Mouse (Mus musculus): ENCODE measurements at regions not wholly inside any gene's neighbourhood (a gene's known extent, or its start where the extent isn't known, plus 50 kb on each side); places are given as distances from the start of the nearest gene placed in this dataset.

GRCm38 (mm10) chr14:76864664-76865063, 171.9 kb upstream of the Ccdc122 start:
- H3K4me1 ChIP-seq (ENCODE audit: control insufficient read depth, insufficient read depth, insufficient read length, low read length), result no peaks in the 10 kb centered on the region

GRCm38 (mm10) chr14:76863035-76863706, 173.4 kb upstream of the Ccdc122 start:
- no peaks in the 10 kb centered on the region for H3K4me1 ChIP-seq (ENCODE audit: control insufficient read depth, insufficient read depth, insufficient read length, low read length)
- no peak overlapping the region for H3K4me3 ChIP-seq (ENCODE audit: insufficient read depth, low read depth, low read length)
- H3K27ac ChIP-seq (replicated peaks; ENCODE audit: low read depth, low read length), result no peak overlapping the region

More at GRCm38 (mm10) chr14:76864664-76865063, 171.9 kb upstream of the Ccdc122 start:
- Histone ChIP-seq H3K27ac (replicated peaks; ENCODE audit: low read depth, low read length) (no peak overlapping the region), H3K4me3 (ENCODE audit: insufficient read depth, low read depth, low read length) (no peak overlapping the region)

- no peak overlapping the region for H3K4me3 ChIP-seq (ENCODE audit: insufficient read depth, low read depth, low read length)
- 0 out of 2 replicates have a peak, but pooled peaks cover 5% of the 10 kb centered on the region for H3K4me1 ChIP-seq (ENCODE audit: control insufficient read depth, insufficient read depth, insufficient read length, low read length)
- H3K27ac ChIP-seq (replicated peaks; ENCODE audit: low read depth, low read length), result no peak overlapping the region
These were observed 178.2 kb upstream of the Ccdc122 start for GRCm38 (mm10) chr14:76858396-76858795.

- H3K27ac ChIP-seq (replicated peaks; ENCODE audit: low read depth, low read length), result no peak overlapping the region
- no peak overlapping the region for H3K4me3 ChIP-seq (ENCODE audit: insufficient read depth, low read depth, low read length)
- 0 out of 2 replicates have a peak, but pooled peaks cover 5% of the 10 kb centered on the region for H3K4me1 ChIP-seq (ENCODE audit: control insufficient read depth, insufficient read depth, insufficient read length, low read length)
These were observed 179.3 kb upstream of the Ccdc122 start for GRCm38 (mm10) chr14:76857196-76857773.

DNA sequence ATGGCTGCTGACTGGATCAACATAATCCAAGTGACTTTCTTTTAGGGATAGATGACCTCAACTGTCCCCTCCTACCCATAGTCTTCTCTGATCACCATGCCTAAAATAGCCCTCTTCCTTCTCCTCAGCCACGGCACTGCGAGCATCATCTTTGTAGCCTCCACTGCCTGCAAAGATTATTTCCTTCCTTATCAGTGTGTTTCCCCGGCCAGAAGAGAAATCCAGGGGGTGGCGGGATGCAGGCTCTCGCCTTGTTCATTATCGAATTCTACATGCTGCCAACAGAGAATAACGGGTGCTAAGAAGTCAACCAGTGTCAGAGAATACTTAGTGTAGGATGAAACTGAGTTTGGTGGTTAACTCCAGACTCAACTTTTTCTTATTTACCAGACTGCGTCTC, 180.0 kb upstream of the Ccdc122 start:
- Histone ChIP-seq H3K27ac (replicated peaks; ENCODE audit: low read depth, low read length) (no peak overlapping the region), H3K4me1 (ENCODE audit: control insufficient read depth, insufficient read depth, insufficient read length, low read length) (0 out of 2 replicates have a peak, but pooled peaks cover 5% of the 10 kb centered on the region), H3K4me3 (ENCODE audit: insufficient read depth, low read depth, low read length) (no peak overlapping the region)

- Histone ChIP-seq H3K4me1 (ENCODE audit: control insufficient read depth, insufficient read depth, insufficient read length, low read length) (0 out of 2 replicates have a peak, but pooled peaks cover 5% of the 10 kb centered on the region), H3K4me3 (ENCODE audit: insufficient read depth, low read depth, low read length) (no peak overlapping the region), H3K27ac (replicated peaks; ENCODE audit: low read depth, low read length) (no peak overlapping the region)
These were observed 181.6 kb upstream of the Ccdc122 start for GRCm38 (mm10) chr14:76854965-76855364.

GRCm38 (mm10) chr14:76851473-76852214, 184.9 kb upstream of the Ccdc122 start:
- Histone ChIP-seq H3K27ac (replicated peaks; ENCODE audit: low read depth, low read length) (no peak overlapping the region), H3K4me3 (ENCODE audit: insufficient read depth, low read depth, low read length) (no peak overlapping the region)

GRCm38 (mm10) chr14:76850641-76851040, 185.9 kb upstream of the Ccdc122 start:
- H3K4me3 ChIP-seq (ENCODE audit: insufficient read depth, low read depth, low read length), result no peak overlapping the region
- peaks cover 2% of the 10 kb centered on the region; the same call in 1 of the 2 replicates for H3K4me1 ChIP-seq (ENCODE audit: control insufficient read depth, insufficient read depth, insufficient read length, low read length)
- no peak overlapping the region for H3K27ac ChIP-seq (replicated peaks; ENCODE audit: low read depth, low read length)

More at GRCm38 (mm10) chr14:76851473-76852214, 184.9 kb upstream of the Ccdc122 start:
- H3K4me1 ChIP-seq (ENCODE audit: control insufficient read depth, insufficient read depth, insufficient read length, low read length), result peaks cover 8% of the 10 kb centered on the region; the same call in 1 of the 2 replicates

- H3K4me1 ChIP-seq (ENCODE audit: control insufficient read depth, insufficient read depth, insufficient read length, low read length), result peaks cover 2% of the 10 kb centered on the region; the same call in 1 of the 2 replicates
- no peak overlapping the region for H3K27ac ChIP-seq (replicated peaks; ENCODE audit: low read depth, low read length)
- H3K4me3 ChIP-seq (ENCODE audit: insufficient read depth, low read depth, low read length), result no peak overlapping the region
These were observed 186.5 kb upstream of the Ccdc122 start for GRCm38 (mm10) chr14:76850051-76850450.

DNA sequence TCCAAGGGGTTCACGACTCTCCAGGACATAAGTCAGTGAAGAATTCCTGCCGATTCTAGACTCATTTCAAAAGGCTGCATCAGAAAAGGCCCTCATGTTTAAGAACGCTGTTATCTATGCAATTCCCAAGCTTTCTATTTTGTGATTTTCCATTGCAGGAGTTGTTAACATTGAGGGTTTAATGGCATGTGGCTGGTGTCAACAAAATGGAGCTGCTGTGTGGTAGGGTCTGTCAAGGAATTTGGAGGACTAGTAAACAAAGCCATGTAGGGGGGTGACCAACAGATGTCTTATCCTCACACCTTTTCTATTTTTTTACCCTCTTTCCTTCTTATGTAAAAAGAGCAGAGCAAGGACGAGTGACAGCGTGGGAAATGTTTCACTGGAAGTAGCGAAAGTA, 186.9 kb upstream of the Ccdc122 start:
- Histone ChIP-seq H3K4me3 (ENCODE audit: insufficient read depth, low read depth, low read length) (no peak overlapping the region), H3K4me1 (ENCODE audit: control insufficient read depth, insufficient read depth, insufficient read length, low read length) (peaks cover 2% of the 10 kb centered on the region; the same call in 1 of the 2 replicates), H3K27ac (replicated peaks; ENCODE audit: low read depth, low read length) (no peak overlapping the region)

- Histone ChIP-seq H3K4me3 (ENCODE audit: insufficient read depth, low read depth, low read length) (no peak overlapping the region), H3K4me1 (ENCODE audit: control insufficient read depth, insufficient read depth, insufficient read length, low read length) (peaks cover 2% of the 10 kb centered on the region; the same call in 1 of the 2 replicates), H3K27ac (replicated peaks; ENCODE audit: low read depth, low read length) (no peak overlapping the region)
These were observed 187.5 kb upstream of the Ccdc122 start for GRCm38 (mm10) chr14:76849071-76849470.

- Histone ChIP-seq H3K4me1 (ENCODE audit: control insufficient read depth, insufficient read depth, insufficient read length, low read length) (peaks cover 2% of the 10 kb centered on the region; the same call in 1 of the 2 replicates), H3K4me3 (ENCODE audit: insufficient read depth, low read depth, low read length) (no peak overlapping the region), H3K27ac (replicated peaks; ENCODE audit: low read depth, low read length) (no peak overlapping the region)
These were observed 190.9 kb upstream of the Ccdc122 start for GRCm38 (mm10) chr14:76845706-76846105.

DNA sequence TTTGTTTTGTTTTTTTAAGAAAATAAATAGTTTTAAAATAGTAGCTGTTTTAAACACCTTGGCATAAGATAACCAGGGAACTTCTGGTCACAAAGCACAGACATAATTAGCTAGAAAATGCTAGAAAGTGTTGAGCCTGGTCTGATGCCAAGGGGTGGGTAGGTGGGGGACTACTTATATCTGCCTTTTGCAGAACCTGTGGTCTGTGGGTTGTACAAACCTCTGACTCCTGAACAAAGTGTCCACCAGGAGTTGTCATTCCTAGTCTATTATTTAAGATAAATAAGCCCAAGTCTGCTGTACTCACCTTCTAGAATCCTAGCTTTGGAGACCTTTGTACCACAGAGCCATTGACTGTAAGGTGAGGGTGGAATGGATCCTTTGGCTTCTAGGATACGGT, 191.9 kb upstream of the Ccdc122 start:
- Histone ChIP-seq H3K4me1 (ENCODE audit: control insufficient read depth, insufficient read depth, insufficient read length, low read length) (peaks cover 2% of the 10 kb centered on the region; the same call in 1 of the 2 replicates), H3K27ac (replicated peaks; ENCODE audit: low read depth, low read length) (no peak overlapping the region), H3K4me3 (ENCODE audit: insufficient read depth, low read depth, low read length) (no peak overlapping the region)

DNA sequence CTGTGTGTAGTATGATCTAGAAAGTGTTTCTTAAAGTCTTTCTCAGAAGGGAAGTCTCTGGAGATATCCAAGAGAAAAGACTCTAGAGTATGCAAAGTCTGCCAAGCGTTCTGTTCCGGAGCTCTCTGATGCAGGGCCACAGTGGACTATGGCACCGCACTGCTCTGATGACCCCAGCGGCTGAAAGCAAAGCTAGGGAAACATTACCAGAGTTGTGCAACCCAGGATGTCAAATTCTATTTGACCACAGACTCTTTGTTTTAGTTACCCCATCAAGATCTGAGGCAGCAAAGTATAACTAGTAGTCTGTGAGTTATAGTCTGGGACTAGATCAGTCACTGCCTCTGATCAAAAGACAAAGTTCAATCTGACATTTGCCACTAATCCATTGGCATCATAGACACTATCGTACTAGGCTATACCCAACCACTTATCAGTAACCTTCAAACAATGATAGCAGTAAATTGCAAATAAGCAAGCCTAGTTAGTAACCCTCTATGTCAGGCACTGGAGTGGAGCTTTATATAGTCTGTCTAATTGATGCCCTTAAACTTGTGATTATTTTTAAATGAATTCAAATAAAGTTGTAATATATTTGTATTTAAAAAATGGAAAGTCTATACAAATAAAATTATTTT, 198.9 kb upstream of the Ccdc122 start:
- H3K4me1 ChIP-seq (ENCODE audit: control insufficient read depth, insufficient read depth, insufficient read length, low read length), result no peaks in the 10 kb centered on the region
- no peak overlapping the region for H3K27ac ChIP-seq (replicated peaks; ENCODE audit: low read depth, low read length)
- H3K4me3 ChIP-seq (ENCODE audit: insufficient read depth, low read depth, low read length), result no peak overlapping the region

Data from brown adipose tissue, adult 24 weeks (tissue).